Mouse (Mus musculus) ovary, adult 18-20 months (tissue): ENCODE results near the gene Gm20388.

ENCODE experiments used
- DNase-seq: peaks from one replicate; pipeline ENCODE4 v3.0.0; 2022; ENCODE audit warnings: low spot score, mixed read lengths

Gm20388 gene

GRCm38 (mm10) chr8:121932026-121932667, 2021.5 kb downstream of the Gm20388 start:
- DNase-seq: no peak

- no peak for DNase-seq
Measured at GRCm38 (mm10) chr8:121932668-121933520, 2022.3 kb downstream of the Gm20388 start.

- DNase-seq: no peak
Measured at GRCm38 (mm10) chr8:121934506-121934905, 2023.9 kb downstream of the Gm20388 start.

DNA sequence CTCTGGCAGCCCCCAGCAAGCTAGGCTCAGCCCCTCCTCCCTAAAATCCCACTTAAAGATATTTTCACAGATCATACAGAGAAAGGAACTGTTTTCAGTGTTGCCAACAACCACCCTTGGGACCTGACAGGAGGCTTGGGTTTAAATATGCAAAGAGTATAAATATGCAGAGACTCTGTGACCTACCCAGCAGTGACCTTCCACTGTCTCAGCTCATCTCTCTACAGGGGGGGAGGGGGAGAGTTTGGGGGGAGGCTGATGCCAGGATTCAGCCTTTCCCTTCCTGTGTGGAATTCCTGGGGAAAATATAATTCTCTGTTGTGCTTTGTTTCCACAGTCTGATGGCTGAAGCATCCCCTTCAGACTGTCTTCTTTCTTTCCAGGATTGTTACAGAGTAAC, 2024.3 kb downstream of the Gm20388 start:
- no peak for DNase-seq

DNA sequence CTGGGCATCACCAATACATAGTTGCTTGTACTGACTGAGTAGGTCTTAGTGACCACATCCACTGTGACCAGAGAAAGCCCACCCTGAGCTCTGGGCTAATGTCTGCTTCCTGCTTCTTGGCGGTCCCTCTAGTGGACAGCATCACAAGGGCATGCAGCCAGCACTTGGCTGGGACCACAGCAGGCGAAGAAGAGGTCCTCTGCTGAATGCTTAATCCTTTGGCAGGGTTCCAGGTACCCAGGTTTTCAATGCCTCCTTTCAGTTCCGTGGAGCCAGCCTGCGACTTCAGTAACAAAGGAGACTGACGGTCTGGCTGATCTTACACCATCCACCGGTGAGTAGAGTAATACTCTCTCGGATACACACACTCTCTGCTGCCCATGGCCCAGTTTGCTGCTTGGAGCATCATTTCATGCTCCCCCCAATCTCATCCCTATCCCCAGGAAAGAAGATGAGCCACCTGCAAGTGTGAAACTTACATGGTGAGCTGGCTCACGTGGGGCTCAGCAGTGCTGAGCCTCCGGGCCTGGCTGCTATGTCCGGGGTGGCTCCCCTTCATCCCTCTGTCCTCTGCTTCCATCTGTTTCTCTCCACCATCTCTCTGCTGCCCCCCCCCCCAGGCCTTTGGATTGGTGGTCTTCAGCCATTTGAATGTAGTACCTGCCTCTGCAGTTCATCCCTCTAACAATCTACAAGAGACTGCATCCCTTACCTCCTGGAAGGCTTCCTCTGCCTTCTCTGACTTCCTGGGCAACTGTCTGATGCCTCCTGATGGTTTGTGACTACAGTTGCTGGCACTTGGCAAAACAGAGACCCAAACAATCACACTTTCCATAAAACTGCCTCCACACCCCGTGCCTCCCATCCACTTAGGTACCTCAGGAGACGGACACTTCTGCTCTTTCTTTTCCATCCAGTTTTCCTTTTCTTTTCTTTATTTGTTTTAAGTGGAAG, 2025.0 kb downstream of the Gm20388 start:
- DNase-seq: no peak

DNA sequence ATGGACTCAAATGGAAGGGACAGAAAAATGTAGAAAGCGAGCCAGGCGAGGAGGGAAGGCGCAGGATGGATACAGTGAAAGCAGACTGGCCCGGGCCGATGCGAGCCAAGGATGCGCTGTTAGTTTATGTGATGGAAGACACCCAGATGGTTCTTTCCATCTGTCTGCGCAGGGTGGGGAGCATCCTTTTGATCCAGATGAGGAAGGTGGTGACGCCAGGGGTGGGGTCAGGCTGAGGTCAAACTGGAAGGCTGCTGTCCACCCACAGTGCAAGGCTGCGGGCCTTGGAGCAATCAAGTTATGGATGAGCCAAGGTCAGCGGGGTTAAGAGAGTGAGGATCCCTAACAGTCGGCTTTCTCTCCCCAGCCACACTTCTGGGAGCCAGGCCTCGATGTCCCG, 2025.8 kb downstream of the Gm20388 start:
- no peak for DNase-seq

- DNase-seq: no peak
Measured at GRCm38 (mm10) chr8:121938732-121939131, 2028.1 kb downstream of the Gm20388 start.

DNA sequence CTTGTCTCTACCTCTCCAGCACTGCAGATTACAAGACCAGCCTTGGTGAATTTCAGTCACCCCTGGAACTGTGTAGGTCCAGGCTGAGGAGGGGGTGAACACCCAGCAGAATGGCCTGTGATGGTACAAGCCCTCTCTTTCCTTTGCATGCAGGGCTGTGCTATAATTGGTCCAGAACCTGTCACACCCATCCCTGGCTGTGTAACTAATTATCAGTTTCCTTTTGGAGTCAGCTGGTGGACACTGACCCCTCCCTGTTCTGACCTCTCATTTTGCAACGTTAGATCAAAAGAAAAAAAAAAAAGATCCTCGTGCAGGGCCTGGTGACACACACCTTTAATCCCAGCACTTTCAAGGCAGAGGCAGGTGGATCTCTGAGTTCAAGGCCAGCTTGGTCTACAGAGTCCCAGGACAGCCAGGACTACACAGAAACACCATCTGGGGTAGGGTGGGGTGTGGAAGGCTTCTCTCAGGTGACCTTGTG, 2032.5 kb downstream of the Gm20388 start:
- DNase-seq: no peak

DNA sequence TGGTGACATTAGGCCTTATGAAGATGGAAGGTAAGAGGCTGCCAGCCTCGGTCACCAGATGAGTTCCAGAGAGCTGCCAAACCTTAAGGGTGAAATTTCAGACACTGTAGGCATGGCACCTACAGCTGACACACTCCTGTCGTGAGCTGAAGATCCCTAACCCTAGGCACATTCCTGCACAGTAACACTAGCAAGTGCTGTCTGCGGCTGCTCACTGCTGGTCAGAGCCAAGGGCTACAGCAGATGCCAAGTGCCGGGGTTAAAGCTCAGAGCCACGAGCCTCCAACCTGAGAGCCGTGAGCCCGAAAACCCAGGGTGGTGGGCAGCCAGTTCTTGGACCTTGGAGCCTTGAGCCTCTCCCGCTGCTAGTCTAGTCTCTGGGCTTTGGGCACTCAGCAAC, 2033.1 kb downstream of the Gm20388 start:
- DNase-seq: no peak

GRCm38 (mm10) chr8:121944831-121945230, 2034.2 kb downstream of the Gm20388 start, which contains the start of gene Car5a:
TSS of gene Car5a (minus strand) at chr8:121944904.
- DNase-seq: no peak

DNA sequence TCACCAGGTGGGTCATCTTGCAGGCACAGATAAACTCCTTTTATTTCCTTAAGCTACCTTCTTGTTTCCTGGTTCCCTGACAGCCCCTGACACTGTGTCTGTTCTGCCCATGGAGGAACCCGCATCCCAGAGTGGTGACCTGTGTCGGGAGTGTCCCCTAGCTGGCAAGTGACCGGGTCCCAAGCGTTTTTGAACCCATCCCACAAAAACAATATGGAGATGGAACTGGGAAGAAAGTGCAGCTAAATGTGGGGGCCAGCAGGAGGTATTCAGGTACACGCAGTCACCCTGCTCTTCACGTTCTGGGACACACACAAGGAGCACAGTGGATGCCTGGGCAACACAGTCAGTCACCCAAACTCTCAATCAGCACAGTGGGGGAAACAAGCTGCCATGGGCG, 2035.7 kb downstream of the Gm20388 start:
- no peak for DNase-seq

DNA sequence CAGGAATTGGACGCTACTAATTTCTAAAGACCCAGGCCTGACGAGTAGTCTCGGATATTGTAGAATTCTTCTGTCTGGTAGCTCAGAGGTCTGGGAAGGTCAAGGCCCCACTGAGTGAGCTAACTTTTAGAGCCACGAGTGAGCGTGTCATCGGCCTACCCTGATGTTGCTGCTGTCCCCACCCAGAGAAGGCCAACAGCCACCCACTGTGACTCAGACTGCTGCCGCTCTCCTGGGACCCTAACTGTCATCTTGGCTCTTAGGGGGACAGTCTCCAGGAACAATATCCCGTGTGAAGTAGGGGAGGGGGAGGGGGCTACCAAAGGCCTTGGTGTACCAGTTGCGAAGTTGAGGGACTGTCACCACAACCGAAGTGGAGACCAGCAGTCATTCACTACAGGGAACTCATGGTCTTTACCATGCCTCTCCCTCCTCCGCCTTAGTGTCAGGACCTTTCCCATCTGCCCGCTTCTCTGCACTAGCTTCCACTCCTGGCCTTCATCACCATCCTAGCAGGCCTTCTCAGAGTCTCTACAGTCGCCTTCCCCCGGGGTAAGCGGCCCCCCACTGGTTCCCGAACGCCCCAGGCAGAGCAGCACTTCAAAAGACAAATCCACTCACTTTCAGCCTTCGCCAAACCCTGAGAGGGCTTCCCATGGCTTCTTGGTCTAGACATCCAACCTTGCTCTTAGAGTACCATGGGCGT, 2036.6 kb downstream of the Gm20388 start:
- no peak for DNase-seq

GRCm38 (mm10) chr8:121947753-121948141, 2037.1 kb downstream of the Gm20388 start:
- DNase-seq: peak; percentile 84

GRCm38 (mm10) chr8:121948321-121949145, 2037.9 kb downstream of the Gm20388 start:
- no peak for DNase-seq

GRCm38 (mm10) chr8:121949222-121949800, 2038.7 kb downstream of the Gm20388 start, which contains the start of gene Banp:
TSS of gene Banp (plus strand) at chr8:121949750.
- no peak for DNase-seq

DNA sequence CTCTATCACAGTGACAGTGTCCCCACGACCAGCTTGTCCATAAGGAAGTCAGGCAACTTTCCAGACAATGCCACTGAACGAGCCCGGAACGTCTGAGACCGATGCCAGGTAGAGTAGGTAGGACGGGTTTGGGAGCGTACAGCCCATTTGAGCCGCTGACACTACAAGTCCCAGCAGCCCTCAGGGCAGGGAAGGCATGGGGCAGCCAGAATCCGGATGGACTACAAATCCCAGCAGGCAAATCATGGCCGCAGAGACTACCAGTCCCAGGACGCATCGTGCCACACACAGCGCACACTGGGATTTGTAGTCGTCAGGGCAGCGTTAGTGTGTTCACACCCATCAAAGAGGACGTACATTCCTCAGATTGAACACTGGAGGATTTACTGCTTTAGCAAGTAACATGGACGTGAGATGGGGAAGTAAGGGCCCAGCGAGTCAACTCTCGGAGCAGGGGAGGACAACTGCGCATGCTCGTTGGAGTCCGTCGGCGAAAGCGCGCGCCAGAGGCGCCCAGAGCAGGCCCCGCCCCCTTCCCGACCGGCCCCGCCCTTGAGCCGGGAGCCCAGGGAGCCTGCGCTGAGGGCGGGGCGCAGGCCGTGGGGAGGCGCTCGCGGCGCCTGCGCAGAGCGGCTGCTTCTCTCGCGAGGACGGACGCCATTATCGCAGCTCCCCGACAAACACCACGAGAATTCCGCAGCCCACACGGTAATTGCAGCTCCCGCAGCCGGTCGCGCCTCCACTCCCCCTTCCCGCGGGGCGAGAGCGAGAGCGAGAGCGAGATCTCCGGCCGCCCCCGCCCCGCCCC, 2039.5 kb downstream of the Gm20388 start:
- DNase-seq: peak; percentile 97

DNA sequence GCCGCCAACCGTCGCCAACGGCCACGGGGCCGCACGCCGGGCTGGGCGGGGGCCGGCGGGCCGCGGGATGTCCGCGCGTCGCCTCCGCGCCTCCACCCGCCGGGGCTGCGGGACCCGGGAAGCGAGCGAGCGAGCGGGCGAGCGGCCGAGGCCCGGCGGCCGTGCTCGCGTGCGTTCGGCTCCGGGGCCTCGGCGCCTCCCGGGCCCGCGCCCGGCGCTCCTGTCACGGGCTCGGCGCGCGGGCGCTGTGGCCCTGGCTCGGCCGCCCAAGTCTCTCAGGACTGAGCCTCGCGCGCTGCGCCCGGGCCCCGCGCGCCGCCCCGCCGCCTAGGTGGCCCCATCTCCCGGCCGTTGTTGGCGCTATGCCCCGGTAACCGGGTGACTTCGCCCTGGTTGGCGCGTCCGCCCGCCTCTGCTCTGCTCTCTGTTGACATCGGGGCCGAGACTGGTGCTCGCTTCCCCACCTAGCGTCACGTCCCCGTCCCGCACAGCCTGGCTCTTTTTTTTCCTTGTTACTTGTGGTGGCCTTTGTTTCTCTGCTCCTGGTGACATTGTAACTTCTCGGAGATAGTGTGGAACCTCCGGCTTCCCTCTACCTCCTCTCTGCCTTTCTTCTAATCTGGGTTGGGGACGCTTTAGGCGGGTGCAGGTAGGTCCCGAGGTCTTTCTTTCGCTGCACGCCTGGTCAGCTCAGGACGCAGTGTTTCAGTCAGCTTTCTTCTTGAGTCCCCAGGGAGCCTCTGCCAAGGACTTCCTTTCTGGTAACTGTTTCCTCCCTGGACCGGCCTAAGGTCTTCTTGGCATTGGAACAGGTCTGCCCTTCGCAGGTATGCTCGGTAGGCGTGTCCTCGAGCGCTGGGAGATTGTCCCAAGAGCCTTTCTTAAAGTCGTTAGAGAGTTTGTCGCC, 2040.4 kb downstream of the Gm20388 start:
- no peak for DNase-seq

DNA sequence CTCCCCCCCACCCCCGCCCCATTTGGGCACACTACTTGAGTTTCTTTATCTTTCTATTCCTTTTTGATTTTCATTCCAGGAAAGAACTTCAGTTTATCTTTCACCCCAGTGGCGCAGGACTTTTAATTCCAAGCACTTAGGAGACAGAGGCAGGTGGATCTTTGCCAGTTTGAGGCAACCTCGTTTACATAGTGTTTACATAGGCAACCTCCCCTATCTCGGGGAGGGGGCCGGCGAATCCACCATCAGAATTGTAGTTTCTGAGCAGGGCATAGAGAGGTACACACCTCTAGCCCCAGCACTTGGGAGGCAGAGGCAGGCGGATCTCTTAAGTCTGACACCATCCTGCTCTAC, 2041.0 kb downstream of the Gm20388 start:
- no peak for DNase-seq
